Mouse (Mus musculus) liver, postnatal 0 days (tissue): ENCODE measurements around the gene Sptbn2.

Experiments
- CTCF ChIP-seq: sonication (generic); IDR thresholded peaks from 2 replicates; pipeline ENCODE4 v1.5.1; 2016; ENCODE audit warnings: antibody characterized with exemption, low read depth
- EP300 ChIP-seq: IDR thresholded peaks from 2 replicates; pipeline ENCODE4 v1.6.1; 2016; ENCODE audit warnings: antibody characterized with exemption, low read depth, mild to moderate bottlenecking

DNA sequence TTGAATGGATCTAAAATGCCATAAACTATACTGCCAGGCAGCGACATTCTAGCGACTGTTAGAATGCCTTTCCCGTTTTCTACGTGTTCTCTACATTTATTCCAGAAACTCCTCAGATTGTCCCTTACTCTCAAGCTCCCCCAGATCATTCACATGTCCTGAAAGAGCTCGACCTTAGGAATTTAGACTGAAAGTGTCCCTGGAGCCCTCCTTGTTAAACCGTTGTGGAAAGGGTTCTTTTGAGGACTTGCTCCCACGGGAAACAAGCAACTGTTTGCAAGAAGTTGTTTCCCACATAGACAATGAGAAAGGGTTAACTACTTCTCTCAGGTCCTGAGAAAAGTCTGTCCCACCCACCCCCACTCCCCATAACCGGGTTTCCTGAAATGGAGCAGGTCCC is 10.3 kb upstream of the Sptbn2 start:
- TF ChIP-seq CTCF (no peak), EP300 (no peak)
